Mouse (Mus musculus) adipocyte (in vitro differentiated cells): ENCODE data around the gene Col19a1.

Source experiments
- DNase-seq: peaks from one replicate; pipeline ENCODE4 v3.0.0-alpha.2; 2016; ENCODE audit warnings: low spot score

Col19a1 gene

GRCm38 (mm10) chr1:24461305-24461887, 125.9 kb downstream of the Col19a1 start:
- no peak for DNase-seq

- DNase-seq = no peak
Observed at GRCm38 (mm10) chr1:24458015-24458414, 129.3 kb downstream of the Col19a1 start.

- DNase-seq = no peak
Observed at GRCm38 (mm10) chr1:24452572-24453269, 134.6 kb downstream of the Col19a1 start.

GRCm38 (mm10) chr1:24452159-24452558, 135.1 kb downstream of the Col19a1 start:
- no peak for DNase-seq

GRCm38 (mm10) chr1:24437425-24437824, 149.8 kb downstream of the Col19a1 start:
- no peak for DNase-seq

- DNase-seq = no peak
Observed at GRCm38 (mm10) chr1:24428306-24428705, 159.0 kb downstream of the Col19a1 start.

GRCm38 (mm10) chr1:24378125-24378821, 209.0 kb downstream of the Col19a1 start:
- peak; percentile 54 for DNase-seq

GRCm38 (mm10) chr1:24374902-24375301, 212.4 kb downstream of the Col19a1 start:
- peak; percentile 28 for DNase-seq

GRCm38 (mm10) chr1:24373671-24374070, 213.6 kb downstream of the Col19a1 start:
- DNase-seq = no peak

GRCm38 (mm10) chr1:24372471-24373258, 214.6 kb downstream of the Col19a1 start:
- no peak for DNase-seq

GRCm38 (mm10) chr1:24367570-24368517, 219.4 kb downstream of the Col19a1 start:
- peak; percentile 51 for DNase-seq

GRCm38 (mm10) chr1:24364775-24365174, 222.5 kb downstream of the Col19a1 start:
- no peak for DNase-seq

- no peak for DNase-seq
Observed at GRCm38 (mm10) chr1:24361990-24362635, 225.2 kb downstream of the Col19a1 start.

GRCm38 (mm10) chr1:24349462-24350217, 237.6 kb downstream of the Col19a1 start:
- no peak for DNase-seq

GRCm38 (mm10) chr1:24347621-24348160, 239.6 kb downstream of the Col19a1 start:
- DNase-seq = no peak

- no peak for DNase-seq
Observed at GRCm38 (mm10) chr1:24337556-24338275, 249.6 kb downstream of the Col19a1 start.

- no peak for DNase-seq
Observed at GRCm38 (mm10) chr1:24336051-24336450, 251.2 kb downstream of the Col19a1 start.

GRCm38 (mm10) chr1:24316961-24317589, 270.2 kb downstream of the Col19a1 start:
- no peak for DNase-seq
